Mouse (Mus musculus): ENCODE data around the gene Tusc2. TPM values are rescaled to one million over a fixed set of nuclear protein-coding genes. Genes with fewer than 3 reads are reported as not detected.

Tusc2 gene
- polyA plus RNA-seq (2012; ENCODE audit: insufficient read depth, low replicate concordance), result 23.3 and 103 TPM in 2 replicates

DNA sequence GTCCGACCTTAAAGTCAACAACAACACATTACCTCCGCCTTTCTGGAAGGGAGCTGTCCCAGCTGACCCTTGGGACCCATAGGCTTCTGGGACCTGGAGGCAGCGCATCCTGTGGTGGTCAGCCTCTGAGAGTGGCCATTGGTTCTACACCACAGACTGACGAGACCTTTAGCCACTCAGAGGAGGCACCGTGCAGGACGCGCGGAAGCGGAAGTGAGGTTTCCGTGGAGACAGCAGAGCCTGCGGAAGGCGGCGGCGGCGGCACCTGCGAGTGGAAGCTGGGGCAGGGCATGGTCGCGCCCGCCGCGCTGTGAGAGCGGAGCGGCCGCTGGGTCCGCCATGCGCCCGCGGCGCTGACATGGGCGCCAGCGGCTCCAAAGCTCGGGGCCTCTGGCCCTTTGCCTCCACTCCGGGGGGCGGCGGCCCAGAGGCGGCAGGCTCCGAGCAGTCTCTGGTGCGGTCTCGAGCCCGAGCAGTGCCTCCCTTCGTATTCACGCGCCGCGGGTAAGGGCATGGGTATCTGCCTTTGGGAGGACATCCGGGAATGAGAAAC, at the start of gene Tusc2:
Gene Tusc2 (plus strand): TSS at position 227 of the 553 bp plus-strand sequence.
- Histone ChIP-seq H3K9me3 (no peaks in the 10 kb centered on the region), H3K27me3 (replicated peaks) (no peaks in the 10 kb centered on the region), H3K4me1 (peaks cover 65% of the 10 kb centered on the region), H3K4me3 (replicated peaks) (peak within 1 kb of the TSS; percentile 96), H3K36me3 (replicated peaks; ENCODE audit: low read length) (peaks cover 67% of the 10 kb centered on the region)
- no peak for TF ChIP-seq FLI1 (IDR thresholded peaks at IDR 0.05; ENCODE audit: low read length)
- TF ChIP-seq GATA1 (IDR thresholded peaks at IDR 0.05; ENCODE audit: borderline replicate concordance, low read length), result no peak

DNA sequence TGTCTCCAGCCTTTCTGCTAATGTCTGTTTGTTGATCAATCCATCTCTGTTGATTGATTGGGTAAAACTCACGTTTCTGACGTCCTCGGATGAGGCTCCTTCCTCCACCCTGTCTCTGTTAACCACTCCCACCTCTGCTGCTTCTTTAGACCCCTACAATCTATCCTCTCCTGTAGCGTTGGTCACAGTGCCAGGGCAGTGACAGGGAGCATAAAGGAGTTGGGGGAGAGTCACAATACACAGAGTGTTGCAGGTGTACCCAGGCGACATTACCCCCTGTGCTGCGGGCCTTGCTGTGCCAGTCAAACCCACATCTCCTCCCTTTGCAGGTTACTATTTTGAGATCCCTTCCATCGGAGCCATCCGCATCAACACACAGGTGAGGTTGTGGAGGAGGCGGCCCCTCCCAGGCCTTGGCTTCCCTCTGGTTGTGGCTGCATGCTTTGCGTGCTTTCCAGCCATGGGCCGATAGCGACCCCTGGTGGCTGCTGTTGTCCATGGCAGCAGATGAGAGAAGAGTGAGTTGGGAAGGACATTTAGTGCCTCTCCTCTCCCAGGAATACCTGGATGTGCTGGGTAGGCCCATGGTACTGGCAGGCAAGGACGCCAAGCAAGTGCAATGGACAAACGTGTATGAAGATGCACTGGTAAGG, 48.6 kb upstream of the Tusc2 start:
- Histone ChIP-seq H3K36me3 (replicated peaks; ENCODE audit: low read length) (no peaks in the 10 kb centered on the region), H3K4me3 (replicated peaks) (no peak overlapping the region), H3K9me3 (no peaks in the 10 kb centered on the region), H3K27me3 (replicated peaks) (peaks cover 76% of the 10 kb centered on the region), H3K4me1 (peaks cover 4% of the 10 kb centered on the region; the same call in 1 of the 2 replicates)
- TF ChIP-seq FLI1 (IDR thresholded peaks at IDR 0.05; ENCODE audit: low read length) (no peak), GATA1 (IDR thresholded peaks at IDR 0.05; ENCODE audit: borderline replicate concordance, low read length) (no peak)

DNA sequence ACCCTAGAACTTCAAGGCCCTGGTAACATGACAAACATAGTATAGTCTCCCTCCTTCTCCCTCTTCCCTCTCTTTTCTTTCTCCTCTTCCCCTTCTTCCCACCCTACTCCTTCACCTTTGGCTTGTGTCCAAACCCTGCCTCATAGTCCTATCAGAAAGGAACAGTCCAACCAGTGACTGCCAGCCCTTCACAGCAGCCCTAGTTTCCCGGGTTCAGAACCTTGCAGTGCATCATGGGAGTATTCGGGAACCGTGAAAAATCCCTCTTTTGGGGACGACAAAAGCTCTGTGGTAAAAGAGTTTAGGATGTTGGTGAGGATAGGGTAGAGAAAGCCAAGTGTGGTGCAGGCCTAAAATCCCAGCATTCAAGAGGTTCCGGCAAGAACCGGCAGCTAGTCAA, 42.7 kb upstream of the Tusc2 start:
- H3K4me1 ChIP-seq, result peaks cover 39% of the 10 kb centered on the region
- no peaks in the 10 kb centered on the region for H3K36me3 ChIP-seq (replicated peaks; ENCODE audit: low read length)
- no peak for TF ChIP-seq FLI1 (IDR thresholded peaks at IDR 0.05; ENCODE audit: low read length)
- TF ChIP-seq GATA1 (IDR thresholded peaks at IDR 0.05; ENCODE audit: borderline replicate concordance, low read length), result no peak
- no peak overlapping the region for H3K4me3 ChIP-seq (replicated peaks)
- H3K9me3 ChIP-seq, result no peaks in the 10 kb centered on the region
- H3K27me3 ChIP-seq (replicated peaks), result peaks cover 85% of the 10 kb centered on the region

DNA sequence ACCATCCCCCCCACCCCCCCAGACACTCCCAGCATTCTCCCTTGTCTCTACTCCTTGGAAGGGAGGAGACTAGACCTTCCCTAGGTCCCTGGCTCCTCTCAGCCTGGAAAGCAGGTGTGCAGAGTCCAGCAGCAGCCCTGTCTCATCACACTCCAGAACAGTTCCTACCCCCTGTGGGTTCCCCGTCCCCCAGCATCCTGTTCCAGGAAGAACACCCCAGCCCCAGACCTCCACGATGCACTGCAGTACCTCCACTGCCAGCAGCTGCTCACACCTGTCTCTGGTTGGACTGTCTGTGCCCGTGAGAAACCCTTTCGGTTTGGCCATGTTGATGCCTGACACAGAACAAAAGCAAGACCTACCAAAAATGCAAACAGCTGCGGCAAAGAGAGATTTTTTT, 41.9 kb upstream of the Tusc2 start:
- H3K4me1 ChIP-seq, result peaks cover 41% of the 10 kb centered on the region
- peaks cover 90% of the 10 kb centered on the region for H3K27me3 ChIP-seq (replicated peaks)
- no peaks in the 10 kb centered on the region for H3K9me3 ChIP-seq
- H3K4me3 ChIP-seq (replicated peaks), result peak overlapping the region; percentile 84
- H3K36me3 ChIP-seq (replicated peaks; ENCODE audit: low read length), result no peaks in the 10 kb centered on the region
- no peak for TF ChIP-seq GATA1 (IDR thresholded peaks at IDR 0.05; ENCODE audit: borderline replicate concordance, low read length)
- TF ChIP-seq FLI1 (IDR thresholded peaks at IDR 0.05; ENCODE audit: low read length), result no peak

DNA sequence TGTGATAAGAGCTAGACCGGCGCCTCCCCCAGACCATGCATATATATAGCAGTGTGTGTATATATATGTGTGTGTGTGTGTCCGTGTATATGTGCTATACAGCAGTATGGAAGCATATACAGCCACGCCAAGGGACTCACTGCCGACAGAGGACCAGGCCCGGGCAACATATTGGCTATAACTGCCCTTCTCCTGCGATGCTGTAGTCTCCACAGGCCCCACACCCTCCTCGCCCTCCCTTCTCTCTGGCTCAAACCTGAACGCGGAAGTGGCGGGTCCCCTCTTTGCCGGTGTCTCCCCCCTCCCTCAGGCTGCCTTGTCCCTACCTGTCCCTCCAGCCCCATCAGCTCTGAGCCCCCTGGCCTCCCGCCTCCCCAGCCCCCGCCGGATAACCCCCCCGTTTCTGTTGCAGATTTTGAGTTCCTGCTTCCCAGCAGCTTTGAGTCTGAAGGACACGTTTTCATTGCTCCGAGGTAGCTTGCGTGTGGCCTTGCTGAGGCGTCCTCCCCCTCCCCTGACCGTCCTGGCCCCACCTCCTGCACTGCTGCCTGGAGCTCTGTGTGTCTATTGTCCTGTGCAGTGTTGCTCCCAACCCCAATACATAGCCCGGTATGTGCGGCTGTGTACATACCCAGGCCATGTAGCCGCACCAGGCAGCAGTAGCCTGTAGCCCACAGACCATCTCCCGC, 41.2 kb upstream of the Tusc2 start:
- Histone ChIP-seq H3K36me3 (replicated peaks; ENCODE audit: low read length) (no peaks in the 10 kb centered on the region), H3K4me3 (replicated peaks) (peak overlapping the region; percentile 90), H3K4me1 (peaks cover 48% of the 10 kb centered on the region), H3K9me3 (no peaks in the 10 kb centered on the region), H3K27me3 (replicated peaks) (peaks cover 91% of the 10 kb centered on the region)
- TF ChIP-seq FLI1 (IDR thresholded peaks at IDR 0.05; ENCODE audit: low read length) (no peak), GATA1 (IDR thresholded peaks at IDR 0.05; ENCODE audit: borderline replicate concordance, low read length) (no peak)

DNA sequence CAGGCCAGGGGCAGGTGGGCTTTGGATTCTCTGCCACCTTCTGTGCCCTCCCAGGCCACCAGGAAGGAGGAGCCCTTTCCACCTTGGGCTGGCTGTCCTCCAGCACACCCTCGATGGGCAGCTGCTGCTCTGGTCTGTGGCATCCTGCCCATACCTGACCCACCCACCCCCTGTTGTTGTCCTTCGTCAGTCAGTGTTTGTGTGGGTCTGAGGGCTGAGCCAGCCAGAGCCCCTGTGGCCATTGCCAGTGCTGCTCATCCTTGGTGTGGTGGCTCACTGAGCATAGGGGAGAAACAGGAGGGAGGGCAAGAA, 40.7 kb upstream of the Tusc2 start:
- Histone ChIP-seq H3K4me1 (peaks cover 53% of the 10 kb centered on the region), H3K9me3 (no peaks in the 10 kb centered on the region), H3K4me3 (replicated peaks) (peak overlapping the region; percentile 90), H3K27me3 (replicated peaks) (peaks cover 93% of the 10 kb centered on the region), H3K36me3 (replicated peaks; ENCODE audit: low read length) (no peaks in the 10 kb centered on the region)
- TF ChIP-seq GATA1 (IDR thresholded peaks at IDR 0.05; ENCODE audit: borderline replicate concordance, low read length) (no peak), FLI1 (IDR thresholded peaks at IDR 0.05; ENCODE audit: low read length) (no peak)

DNA sequence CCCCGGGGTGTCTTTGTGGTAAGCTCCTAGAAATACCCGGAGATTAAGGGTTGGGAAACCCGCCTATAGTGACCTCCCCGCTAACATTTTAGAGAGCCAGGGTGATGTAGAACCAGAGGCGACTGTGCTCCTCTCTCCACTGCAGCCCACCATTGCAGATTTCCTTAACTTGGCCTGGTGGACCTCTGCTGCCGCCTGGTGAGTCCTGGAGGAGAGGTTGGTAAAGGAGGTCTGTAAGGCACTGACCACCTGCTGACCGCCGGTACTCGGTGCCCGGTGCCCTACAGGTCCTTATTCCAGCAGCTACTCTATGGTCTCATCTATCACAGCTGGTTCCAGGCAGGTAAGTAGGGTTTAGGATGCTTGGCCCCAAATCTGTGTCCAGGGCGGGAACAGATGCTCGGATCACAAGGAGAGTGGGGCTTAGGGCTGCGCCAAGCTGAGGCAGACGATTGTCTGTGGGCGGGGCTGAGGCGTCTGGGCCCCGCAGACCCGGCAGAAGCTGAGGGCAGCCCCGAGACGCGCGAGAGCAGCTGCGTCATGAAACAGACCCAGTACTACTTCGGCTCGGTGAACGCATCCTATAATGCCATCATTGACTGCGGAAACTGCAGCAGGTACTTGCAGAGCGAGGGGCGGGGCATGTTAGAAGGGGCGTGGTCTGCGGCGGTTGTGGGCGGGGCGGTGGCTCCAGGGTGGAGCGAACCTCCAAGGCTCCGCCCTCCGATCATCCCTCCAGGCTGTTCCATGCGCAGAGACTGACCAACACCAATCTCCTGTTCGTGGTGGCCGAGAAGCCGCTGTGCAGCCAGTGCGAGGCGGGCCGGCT, 36.6 kb upstream of the Tusc2 start:
- TF ChIP-seq FLI1 (IDR thresholded peaks at IDR 0.05; ENCODE audit: low read length) (no peak), GATA1 (IDR thresholded peaks at IDR 0.05; ENCODE audit: borderline replicate concordance, low read length) (no peak)
- peak overlapping the region; percentile 91 for H3K4me3 ChIP-seq (replicated peaks)
- H3K27me3 ChIP-seq (replicated peaks), result peaks cover 77% of the 10 kb centered on the region
- peaks cover 40% of the 10 kb centered on the region for H3K4me1 ChIP-seq
- no peaks in the 10 kb centered on the region for H3K9me3 ChIP-seq
- no peaks in the 10 kb centered on the region for H3K36me3 ChIP-seq (replicated peaks; ENCODE audit: low read length)

DNA sequence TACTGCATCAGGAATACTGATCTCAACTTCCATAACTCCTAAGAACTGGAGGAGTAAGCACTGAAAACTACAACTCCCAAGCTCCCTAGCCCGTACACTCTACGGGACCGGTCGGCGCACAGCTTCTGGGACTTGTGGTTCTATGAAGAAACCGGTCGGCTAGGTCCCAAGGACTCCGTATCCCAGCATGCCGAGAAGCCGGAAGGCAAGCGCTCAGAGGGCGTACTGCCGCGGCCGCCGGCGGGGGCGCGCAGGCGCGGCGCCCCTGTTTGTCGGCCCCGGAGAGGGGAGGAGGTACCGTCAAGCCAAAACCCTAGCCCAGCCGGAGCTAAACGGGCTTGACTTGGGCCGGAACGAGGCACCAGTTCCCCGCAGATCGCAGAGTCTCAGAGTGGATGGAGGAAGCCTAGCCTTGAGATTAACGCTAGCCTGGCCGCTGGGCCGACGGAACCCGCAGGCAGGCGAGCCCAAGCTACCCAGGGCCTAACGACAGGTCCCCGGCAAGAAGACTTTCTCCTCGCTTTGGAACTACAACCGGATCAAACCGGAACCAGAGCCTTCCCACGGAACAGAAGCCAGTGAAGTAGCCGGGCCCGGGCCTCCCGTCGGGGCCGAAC, 29.2 kb upstream of the Tusc2 start, which contains the start of gene Tmem115:
Gene Tmem115 (plus strand): TSS at position 155 of the 617 bp plus-strand sequence.
- TF ChIP-seq GATA1 (IDR thresholded peaks at IDR 0.05; ENCODE audit: borderline replicate concordance, low read length), result no peak
- Histone ChIP-seq H3K36me3 (replicated peaks; ENCODE audit: low read length) (peaks cover 31% of the 10 kb centered on the region), H3K4me1 (peaks cover 49% of the 10 kb centered on the region), H3K9me3 (no peaks in the 10 kb centered on the region), H3K27me3 (replicated peaks) (peaks cover 7% of the 10 kb centered on the region), H3K4me3 (replicated peaks) (peak within 1 kb of the TSS; percentile 100)
